Mouse (Mus musculus): ENCODE results near the gene Nt5c2. TPM values are rescaled to one million over a fixed set of nuclear protein-coding genes. Genes with fewer than 3 reads are reported as not detected.

The Nt5c2 gene
- polyA plus RNA-seq, 1 experiment from 2014 or later: 36.1 TPM

DNA sequence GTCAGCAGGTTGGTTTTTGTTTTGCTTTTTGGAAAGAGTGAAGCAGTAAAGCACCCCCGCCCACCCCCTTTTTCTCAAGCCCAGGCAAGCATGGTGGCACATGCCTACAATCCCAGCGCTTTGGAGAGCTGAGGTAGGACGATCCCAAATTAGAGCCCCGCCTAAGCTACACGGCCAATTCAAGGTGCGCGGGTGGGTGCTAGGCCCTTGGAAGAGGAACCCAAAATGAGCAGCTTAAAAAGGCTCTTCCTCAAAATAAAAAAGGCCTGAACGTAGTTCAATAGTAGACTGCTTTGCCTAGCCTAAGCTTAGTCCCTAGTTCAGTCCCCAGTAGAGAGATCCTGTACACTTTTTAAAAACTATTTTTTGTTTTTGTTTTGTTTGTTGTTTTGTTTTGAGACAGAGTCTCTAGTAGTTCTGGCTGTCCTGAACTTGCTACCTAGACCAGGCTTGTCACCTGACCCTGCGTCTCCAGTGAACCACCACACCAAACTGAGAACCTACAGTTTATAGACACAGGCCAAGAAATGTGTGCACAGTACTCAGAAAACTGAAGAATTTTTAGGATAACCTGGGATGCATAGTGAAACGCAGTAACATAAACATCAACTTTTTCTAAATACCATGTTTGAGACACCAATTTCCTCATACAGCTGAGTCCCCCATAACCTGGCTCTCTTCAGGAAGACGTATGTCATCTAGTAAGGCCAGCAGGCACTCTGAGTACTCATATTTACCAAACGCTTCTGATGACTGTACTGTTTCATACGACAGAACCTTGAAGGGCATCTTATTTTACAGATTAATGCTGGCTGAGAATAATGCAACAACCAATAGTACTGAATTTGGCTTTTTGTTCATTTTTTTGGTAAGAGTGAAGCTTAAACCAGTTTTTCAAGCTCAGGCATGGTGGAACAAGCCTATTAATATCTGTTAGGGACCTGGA, 54.6 kb downstream of the Nt5c2 start:
- WGBS (ENCODE audit: insufficient replicate concordance): 41% methylated on average over 13 of the region's 13 CpGs
- Histone ChIP-seq H3K9ac (replicated peaks) (peak overlapping the region; percentile 98), H3K4me3 (ENCODE audit: low read depth, low read length) (peak overlapping the region; percentile 70), H3K36me3 (replicated peaks; ENCODE audit: insufficient read depth, low read length) (no peaks in the 10 kb centered on the region), H3K4me1 (ENCODE audit: insufficient read depth) (peaks cover 50% of the 10 kb centered on the region), H3K27me3 (ENCODE audit: insufficient read depth, low read length) (no peaks in the 10 kb centered on the region), H3K9me3 (ENCODE audit: low read length) (no peaks in the 10 kb centered on the region), H3K4me2 (ENCODE audit: low read depth, low read length) (peak overlapping the region; percentile 74), H3K27ac (ENCODE audit: low read depth) (peak overlapping the region; percentile 98)
- DNase-seq (no peak), ATAC-seq (no peak)
- TF ChIP-seq EP300 (IDR thresholded peaks at IDR 0.05; ENCODE audit: low read depth): no peak
- no peak for TF ChIP-seq CTCF (IDR thresholded peaks at IDR 0.05; ENCODE audit: low read depth)

DNA sequence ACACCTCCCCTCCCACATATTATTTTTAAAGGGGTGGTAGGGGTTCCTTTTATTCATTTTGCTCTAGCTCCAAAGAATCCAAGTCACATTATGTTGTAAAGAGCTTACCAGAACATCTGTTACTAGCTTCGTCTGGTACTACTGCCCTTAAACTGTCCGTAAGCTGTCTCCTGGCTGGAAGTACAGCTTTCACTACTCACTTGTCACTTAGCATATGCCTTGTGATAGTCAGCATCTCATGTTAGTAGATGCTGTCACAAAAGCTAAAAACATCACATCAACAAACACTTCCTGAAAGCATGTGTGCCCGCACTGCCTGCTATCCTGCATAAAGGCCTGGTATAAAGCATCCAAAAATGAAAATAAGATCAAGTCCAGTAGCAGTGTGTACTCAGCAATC, 55.4 kb downstream of the Nt5c2 start:
- ATAC-seq: no peak
- H3K27me3 ChIP-seq (ENCODE audit: insufficient read depth, low read length): no peaks in the 10 kb centered on the region
- no peaks in the 10 kb centered on the region for H3K36me3 ChIP-seq (replicated peaks; ENCODE audit: insufficient read depth, low read length)
- peak overlapping the region; percentile 70 for H3K4me3 ChIP-seq (ENCODE audit: low read depth, low read length)
- H3K4me2 ChIP-seq (ENCODE audit: low read depth, low read length): peak overlapping the region; percentile 74
- no peaks in the 10 kb centered on the region for H3K9me3 ChIP-seq (ENCODE audit: low read length)
- H3K9ac ChIP-seq (replicated peaks): peak overlapping the region; percentile 98
- peaks cover 50% of the 10 kb centered on the region for H3K4me1 ChIP-seq (ENCODE audit: insufficient read depth)
- H3K27ac ChIP-seq (ENCODE audit: low read depth): peak overlapping the region; percentile 55; the same call in 1 of the 2 replicates
- DNase-seq: no peak
- 78% methylated on average over 3 of the region's 3 CpGs for WGBS (ENCODE audit: insufficient replicate concordance)
- TF ChIP-seq EP300 (IDR thresholded peaks at IDR 0.05; ENCODE audit: low read depth): no peak

DNA sequence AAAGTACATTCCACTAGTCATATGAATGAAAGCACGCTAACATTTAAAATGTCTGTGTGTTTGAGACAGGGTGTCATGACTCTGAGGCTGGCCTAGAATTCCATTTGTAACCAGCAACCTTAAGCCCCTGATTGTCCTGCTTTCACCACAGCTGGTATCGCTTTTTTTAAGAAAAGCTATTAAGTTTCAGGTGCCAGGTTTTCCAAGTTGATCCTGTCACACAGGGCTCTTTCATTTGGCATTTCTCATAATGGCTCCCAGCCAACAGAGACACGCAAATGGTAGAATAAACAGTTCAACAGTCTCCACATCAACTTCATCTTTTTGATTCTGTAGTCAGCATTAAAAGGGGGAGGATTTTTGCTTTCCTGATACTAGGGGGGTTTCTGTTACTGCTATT, 56.4 kb downstream of the Nt5c2 start:
- no peak overlapping the region for H3K27ac ChIP-seq (ENCODE audit: low read depth)
- no peak for DNase-seq
- peaks cover 50% of the 10 kb centered on the region for H3K4me1 ChIP-seq (ENCODE audit: insufficient read depth)
- H3K9ac ChIP-seq (replicated peaks): no peak overlapping the region
- H3K9me3 ChIP-seq (ENCODE audit: low read length): no peaks in the 10 kb centered on the region
- no peaks in the 10 kb centered on the region for H3K36me3 ChIP-seq (replicated peaks; ENCODE audit: insufficient read depth, low read length)
- no peak overlapping the region for H3K4me2 ChIP-seq (ENCODE audit: low read depth, low read length)
- no peak for ATAC-seq
- WGBS (ENCODE audit: insufficient replicate concordance): 75% methylated on average over 3 of the region's 3 CpGs
- H3K27me3 ChIP-seq (ENCODE audit: insufficient read depth, low read length): no peaks in the 10 kb centered on the region
- no peak overlapping the region for H3K4me3 ChIP-seq (ENCODE audit: low read depth, low read length)
- TF ChIP-seq CTCF (IDR thresholded peaks at IDR 0.05; ENCODE audit: low read depth) (no peak), EP300 (IDR thresholded peaks at IDR 0.05; ENCODE audit: low read depth) (no peak)

DNA sequence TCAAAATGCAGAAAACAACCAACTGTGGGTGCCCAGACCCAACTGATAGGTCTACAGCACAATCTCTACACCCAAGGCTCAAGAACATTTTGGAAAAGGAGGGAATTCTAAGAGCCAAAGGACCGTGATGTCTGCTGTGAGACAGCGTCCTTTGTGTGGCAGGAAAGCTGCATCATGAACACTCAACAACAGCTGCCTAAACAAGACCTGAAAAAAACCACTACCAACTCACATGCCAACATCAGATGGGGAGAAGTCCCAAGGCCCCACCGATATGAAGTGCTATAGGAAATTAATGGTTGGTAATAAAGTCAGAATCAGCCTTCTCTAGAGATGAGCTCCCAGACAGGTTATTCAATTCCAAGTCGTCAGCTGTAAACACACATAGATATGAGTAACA, 57.0 kb downstream of the Nt5c2 start:
- no peak for DNase-seq
- ATAC-seq: no peak
- no peak overlapping the region for H3K4me3 ChIP-seq (ENCODE audit: low read depth, low read length)
- H3K27ac ChIP-seq (ENCODE audit: low read depth): no peak overlapping the region
- no peaks in the 10 kb centered on the region for H3K9me3 ChIP-seq (ENCODE audit: low read length)
- WGBS (ENCODE audit: insufficient replicate concordance): 79% methylated on average over 4 of the region's 4 CpGs
- H3K4me2 ChIP-seq (ENCODE audit: low read depth, low read length): no peak overlapping the region
- TF ChIP-seq EP300 (IDR thresholded peaks at IDR 0.05; ENCODE audit: low read depth) (no peak), CTCF (IDR thresholded peaks at IDR 0.05; ENCODE audit: low read depth) (no peak)
- no peaks in the 10 kb centered on the region for H3K27me3 ChIP-seq (ENCODE audit: insufficient read depth, low read length)
- H3K9ac ChIP-seq (replicated peaks): no peak overlapping the region
- peaks cover 47% of the 10 kb centered on the region for H3K4me1 ChIP-seq (ENCODE audit: insufficient read depth)
- H3K36me3 ChIP-seq (replicated peaks; ENCODE audit: insufficient read depth, low read length): peaks cover 1% of the 10 kb centered on the region

DNA sequence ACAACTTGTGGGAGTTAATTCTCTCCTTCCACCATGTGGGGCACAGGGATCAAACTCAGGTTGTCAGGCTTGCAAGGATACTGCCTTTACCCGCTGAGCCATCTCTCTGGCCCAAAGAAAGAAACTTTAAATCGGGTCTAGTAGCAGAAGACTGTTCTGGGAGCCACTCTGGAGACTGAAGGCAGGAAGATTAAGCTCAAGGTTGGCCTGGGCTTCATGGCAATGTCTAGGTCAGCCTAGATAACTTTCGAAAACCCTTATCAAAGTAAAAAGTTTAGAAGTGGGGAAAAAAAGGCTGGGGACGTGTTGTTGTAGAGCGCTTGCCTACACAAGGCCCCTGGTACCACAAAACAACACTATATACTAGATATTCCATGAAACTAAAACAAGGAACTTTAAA, 58.0 kb downstream of the Nt5c2 start:
- Histone ChIP-seq H3K36me3 (replicated peaks; ENCODE audit: insufficient read depth, low read length) (peaks cover 4% of the 10 kb centered on the region), H3K9me3 (ENCODE audit: low read length) (no peaks in the 10 kb centered on the region), H3K27me3 (ENCODE audit: insufficient read depth, low read length) (no peaks in the 10 kb centered on the region), H3K4me3 (ENCODE audit: low read depth, low read length) (no peak overlapping the region), H3K27ac (ENCODE audit: low read depth) (peak overlapping the region; percentile 46), H3K4me1 (ENCODE audit: insufficient read depth) (peaks cover 41% of the 10 kb centered on the region), H3K9ac (replicated peaks) (no peak overlapping the region), H3K4me2 (ENCODE audit: low read depth, low read length) (peak overlapping the region; percentile 36; the same call in 1 of the 2 replicates)
- whole genome bisulfite sequencing (ENCODE audit: insufficient replicate concordance): 44% methylated on average over 5 of the region's 5 CpGs
- ATAC-seq (no peak), DNase-seq (no peak)
- TF ChIP-seq CTCF (IDR thresholded peaks at IDR 0.05; ENCODE audit: low read depth) (no peak), EP300 (IDR thresholded peaks at IDR 0.05; ENCODE audit: low read depth) (peak; percentile 59; the same call in 1 of the 2 replicates)

DNA sequence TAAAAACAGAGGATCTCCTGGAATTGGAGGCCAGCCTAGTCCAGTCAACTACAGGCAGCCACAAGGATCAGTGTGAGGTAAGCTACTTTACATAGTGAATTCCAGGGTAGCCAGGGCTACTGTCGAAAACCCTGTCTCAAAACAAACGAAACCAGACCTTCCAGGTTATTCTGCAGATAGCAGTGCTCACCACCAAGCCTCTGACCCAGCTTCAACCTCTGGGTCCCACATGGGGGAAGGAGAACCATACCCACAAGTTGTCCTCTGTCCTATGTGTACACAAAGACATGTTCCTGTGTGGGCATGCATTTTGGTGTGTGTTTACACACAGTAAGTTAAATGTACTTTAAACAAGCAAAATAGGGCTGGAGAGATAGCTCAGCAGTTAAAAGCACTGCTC, 58.5 kb downstream of the Nt5c2 start:
- ATAC-seq (no peak), DNase-seq (no peak)
- no peak for TF ChIP-seq CTCF (IDR thresholded peaks at IDR 0.05; ENCODE audit: low read depth)
- no peak for TF ChIP-seq EP300 (IDR thresholded peaks at IDR 0.05; ENCODE audit: low read depth)
- Histone ChIP-seq H3K4me3 (ENCODE audit: low read depth, low read length) (no peak overlapping the region), H3K27ac (ENCODE audit: low read depth) (peak overlapping the region; percentile 46), H3K4me1 (ENCODE audit: insufficient read depth) (peaks cover 41% of the 10 kb centered on the region), H3K9ac (replicated peaks) (no peak overlapping the region), H3K9me3 (ENCODE audit: low read length) (no peaks in the 10 kb centered on the region), H3K27me3 (ENCODE audit: insufficient read depth, low read length) (no peaks in the 10 kb centered on the region), H3K4me2 (ENCODE audit: low read depth, low read length) (no peak overlapping the region), H3K36me3 (replicated peaks; ENCODE audit: insufficient read depth, low read length) (peaks cover 4% of the 10 kb centered on the region)
- 61% methylated on average over 2 of the region's 2 CpGs for WGBS (ENCODE audit: insufficient replicate concordance)

Measured in liver, postnatal 0 days (tissue).